Mouse (Mus musculus): ENCODE data around the gene Grb7.

DNA sequence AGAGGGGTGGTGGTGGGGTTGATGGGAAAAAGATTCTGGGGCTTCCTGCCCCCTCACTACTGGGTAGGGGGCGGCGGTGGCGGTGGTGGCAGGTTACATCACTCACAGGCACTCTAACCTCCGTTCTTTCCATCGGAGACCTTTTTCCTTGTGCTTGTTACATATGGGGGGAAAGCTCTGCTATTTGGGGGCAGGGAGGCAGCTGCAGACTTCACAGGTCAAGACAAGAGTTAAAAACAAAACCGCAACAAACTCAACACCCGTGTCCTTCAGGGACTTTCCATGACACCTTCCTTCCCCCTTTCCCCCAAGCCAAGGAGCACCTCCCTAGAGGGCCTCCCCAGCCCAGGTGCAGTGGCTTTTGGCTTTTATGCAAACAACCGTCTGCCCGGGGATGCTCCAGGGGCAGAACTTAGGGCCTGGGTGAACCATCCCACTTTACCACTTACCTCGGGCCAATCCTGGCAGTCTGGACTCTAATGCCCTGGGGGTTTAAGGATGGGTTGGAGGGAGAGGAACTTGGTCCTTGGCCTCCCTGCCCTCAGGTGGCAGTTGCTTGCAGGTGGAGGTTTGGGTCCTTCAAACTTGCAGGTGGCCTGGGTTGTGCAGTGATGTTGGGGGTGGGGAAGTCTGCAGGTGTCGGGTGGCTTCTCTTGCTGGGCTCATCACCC lies 13.0 kb downstream of the Grb7 start:
- TF ChIP-seq RCOR1 (conservative IDR thresholded peaks at IDR 0.05; ENCODE audit: low read depth, low read length) (peak; percentile 99), NELFE (IDR thresholded peaks at IDR 0.05; ENCODE audit: low read depth, low read length) (peak; percentile 63), ZNF384 (IDR thresholded peaks at IDR 0.05; ENCODE audit: low read depth, low read length) (peak; percentile 82), USF1 (IDR thresholded peaks at IDR 0.05; ENCODE audit: low read depth, low read length) (no peak), CTCF (conservative IDR thresholded peaks at IDR 0.05 in 1 of 2, IDR thresholded peaks at IDR 0.05 in 1 of 2; ENCODE audit: low read depth in 2 of 2, low read length in 2 of 2) (0 out of 4 replicates have a peak, but pooled peaks of 1 of the 2 experiments have one; percentile 11), RAD21 (IDR thresholded peaks at IDR 0.05; ENCODE audit: low read depth, low read length) (peak; percentile 10), ELF1 (IDR thresholded peaks at IDR 0.05; ENCODE audit: low read depth, low read length) (peak; percentile 64; the same call in 1 of the 2 replicates), MYC (IDR thresholded peaks at IDR 0.05; ENCODE audit: low read depth, low read length) (peak; percentile 92), ZC3H11A (IDR thresholded peaks at IDR 0.05; ENCODE audit: low read depth, low read length) (no peak; the same call in 1 of the 2 replicates), JUN (IDR thresholded peaks at IDR 0.05; ENCODE audit: insufficient read depth, low read depth, low read length) (peak; percentile 90), HCFC1 (IDR thresholded peaks at IDR 0.05; ENCODE audit: low read depth, low read length) (no peak; the same call in none of the 2 replicates), POLR2A (IDR thresholded peaks at IDR 0.05; ENCODE audit: low read depth, low read length) (peak; percentile 25; the same call in 1 of the 2 replicates), CHD2 (IDR thresholded peaks at IDR 0.05; ENCODE audit: low read length) (peak; percentile 97), EP300 (IDR thresholded peaks at IDR 0.05; ENCODE audit: low read length) (peak; percentile 100)
